Mouse (Mus musculus) embryo, embryonic 10 days (tissue): Measurements from ENCODE around the gene Gm28048.

Experiments
- DNase-seq: peaks from one replicate; pipeline ENCODE4 v3.0.0-alpha.2; 2015; ENCODE audit warnings: low spot score

Gene Gm28048

DNA sequence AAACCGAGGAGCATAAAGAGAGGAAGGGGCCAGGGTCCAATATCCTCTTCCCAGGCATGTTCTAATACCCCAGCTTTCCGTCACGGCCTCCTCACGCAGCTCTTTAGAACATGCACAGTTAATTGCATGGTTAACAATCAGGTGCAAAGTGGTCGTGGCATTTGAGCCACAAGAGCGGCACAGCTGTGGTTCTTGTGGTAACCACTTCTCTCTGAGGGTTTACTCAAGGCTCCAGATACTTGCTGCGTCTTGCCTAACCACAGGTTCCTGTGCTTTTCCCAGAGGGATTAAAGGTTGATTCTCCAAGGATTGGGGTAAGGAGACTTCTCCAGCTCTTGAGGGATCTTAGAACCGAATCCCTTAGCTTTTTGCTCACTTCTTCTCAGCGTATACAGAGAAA lies 90.6 kb downstream of the Gm28048 start:
- no peak for DNase-seq

DNA sequence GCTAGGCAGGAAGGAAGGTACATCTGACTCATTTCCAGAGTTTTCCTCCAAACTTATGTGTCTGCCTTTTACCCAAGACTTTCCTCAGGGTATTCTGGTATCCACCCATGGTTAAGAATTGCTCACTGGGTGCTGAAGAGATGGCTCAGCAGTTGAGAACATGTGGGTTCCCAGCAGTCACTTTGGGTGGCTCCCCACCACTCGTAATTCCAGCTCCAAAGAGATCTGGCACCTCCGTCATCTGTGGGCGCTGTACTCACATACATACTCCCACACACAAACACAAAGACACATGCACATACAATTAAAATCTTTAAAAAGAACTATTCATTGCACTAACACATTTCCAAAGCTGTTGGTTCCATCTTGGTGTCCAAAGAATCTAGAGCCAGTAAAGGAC lies 92.7 kb downstream of the Gm28048 start:
- no peak for DNase-seq

DNA sequence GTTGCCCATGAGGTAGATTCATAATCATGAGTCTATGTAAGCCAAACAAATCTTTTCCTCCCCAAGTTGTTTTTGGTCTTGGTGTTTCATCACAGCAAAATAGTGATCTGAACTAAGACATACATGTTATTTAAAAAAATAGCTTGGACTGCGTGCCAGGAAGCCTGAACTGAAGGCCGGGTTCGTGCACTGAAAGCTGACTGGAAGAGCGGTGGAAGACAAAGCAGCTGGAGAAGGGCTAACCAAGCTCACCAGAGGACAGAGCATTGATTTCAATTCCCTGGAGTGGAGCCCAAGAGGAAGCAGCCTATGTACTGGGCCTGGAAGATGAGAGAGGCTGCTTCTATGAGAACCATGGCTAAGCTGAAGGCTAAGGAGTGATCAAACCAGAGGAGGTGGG lies 94.9 kb downstream of the Gm28048 start:
- DNase-seq: no peak

DNA sequence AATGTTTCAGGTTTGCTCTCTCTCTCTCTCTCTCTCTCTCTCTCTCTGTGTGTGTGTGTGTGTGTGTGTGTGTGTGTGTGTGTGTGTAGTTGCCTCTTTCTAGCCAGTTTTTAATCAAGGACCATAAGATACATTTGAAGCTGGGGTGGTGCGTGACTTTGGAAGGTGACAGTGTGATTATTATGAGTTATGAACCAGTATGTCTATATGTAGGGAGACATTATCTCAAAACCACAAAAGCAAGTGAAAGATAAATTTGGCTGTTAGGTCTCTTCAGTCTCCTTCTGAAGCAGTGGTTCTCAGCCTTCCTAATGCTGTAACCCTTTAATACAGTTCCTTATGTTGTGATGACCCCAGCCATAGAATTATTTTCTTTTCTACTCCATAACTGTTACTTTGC lies 96.5 kb downstream of the Gm28048 start:
- no peak for DNase-seq

DNA sequence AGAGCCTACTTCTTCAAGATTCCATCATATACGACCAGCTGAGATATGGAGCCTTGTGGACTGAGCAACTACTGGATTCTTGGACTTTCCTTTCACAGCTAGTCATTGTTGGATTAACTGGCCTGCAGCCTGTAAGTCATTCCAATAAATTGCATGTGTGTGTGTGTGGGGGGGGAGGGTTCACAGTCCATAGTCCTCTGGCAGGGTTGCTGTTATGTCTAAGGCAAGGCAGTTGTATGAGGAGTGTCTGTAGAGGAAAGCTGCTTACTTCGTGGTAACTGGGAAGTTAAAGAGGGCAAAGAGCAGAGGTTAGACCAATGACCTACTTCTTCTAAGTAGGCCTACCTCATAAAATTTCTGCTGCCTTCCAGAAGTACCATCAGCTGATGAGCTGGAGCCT lies 98.2 kb downstream of the Gm28048 start:
- DNase-seq: no peak

GRCm38 (mm10) chr11:22882926-22883325 lies 99.0 kb downstream of the Gm28048 start:
- no peak for DNase-seq

GRCm38 (mm10) chr11:22880383-22881172 lies 101.3 kb downstream of the Gm28048 start:
- no peak for DNase-seq

- no peak for DNase-seq
Measured at GRCm38 (mm10) chr11:22879645-22880044, 102.2 kb downstream of the Gm28048 start.

GRCm38 (mm10) chr11:22876680-22877330 lies 105.1 kb downstream of the Gm28048 start:
- no peak for DNase-seq

DNA sequence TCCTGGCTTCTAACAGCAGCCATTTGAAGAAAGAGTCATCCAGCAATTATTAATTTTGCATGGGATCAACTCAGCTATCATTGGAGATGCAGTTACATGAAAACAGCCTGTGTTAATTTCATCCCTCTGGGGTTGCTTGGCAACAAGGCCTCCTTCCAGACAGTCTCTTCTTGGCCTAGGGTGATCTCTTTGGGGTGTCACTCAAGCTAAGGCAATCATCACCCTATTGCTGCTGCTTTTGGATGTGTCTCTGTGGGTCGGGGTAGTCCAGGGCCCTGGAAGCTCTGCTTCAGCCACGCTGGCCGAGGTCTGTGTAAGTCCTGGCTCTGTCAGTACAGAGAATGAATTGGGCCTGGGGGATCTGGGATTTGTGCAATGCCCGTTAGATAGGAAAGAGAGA lies 106.6 kb downstream of the Gm28048 start:
- no peak for DNase-seq

DNA sequence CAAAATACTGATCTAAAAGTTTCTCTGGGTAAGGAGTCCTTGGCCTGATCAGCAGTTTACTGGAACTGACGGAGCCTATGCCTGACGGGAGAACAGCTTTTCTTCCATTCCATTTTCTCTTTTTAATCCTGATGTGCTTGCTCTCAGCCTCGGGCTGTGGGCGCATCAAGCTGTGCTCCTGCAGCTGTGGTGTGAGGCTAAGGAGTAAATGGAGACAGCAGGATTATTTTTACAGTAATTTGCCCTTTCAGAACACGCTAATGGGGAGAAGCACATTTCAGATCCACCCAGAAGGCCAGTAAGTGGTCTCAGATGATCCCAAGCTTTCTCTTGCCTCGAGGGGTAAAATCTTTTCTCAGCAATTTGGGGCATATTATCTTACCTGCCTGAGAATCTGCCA lies 107.1 kb downstream of the Gm28048 start:
- no peak for DNase-seq

- DNase-seq: no peak
Measured at GRCm38 (mm10) chr11:22873383-22873782, 108.5 kb downstream of the Gm28048 start.

- DNase-seq: no peak
Measured at GRCm38 (mm10) chr11:22872307-22872680, 109.6 kb downstream of the Gm28048 start.

GRCm38 (mm10) chr11:22871628-22872306 lies 110.1 kb downstream of the Gm28048 start:
- no peak for DNase-seq

DNA sequence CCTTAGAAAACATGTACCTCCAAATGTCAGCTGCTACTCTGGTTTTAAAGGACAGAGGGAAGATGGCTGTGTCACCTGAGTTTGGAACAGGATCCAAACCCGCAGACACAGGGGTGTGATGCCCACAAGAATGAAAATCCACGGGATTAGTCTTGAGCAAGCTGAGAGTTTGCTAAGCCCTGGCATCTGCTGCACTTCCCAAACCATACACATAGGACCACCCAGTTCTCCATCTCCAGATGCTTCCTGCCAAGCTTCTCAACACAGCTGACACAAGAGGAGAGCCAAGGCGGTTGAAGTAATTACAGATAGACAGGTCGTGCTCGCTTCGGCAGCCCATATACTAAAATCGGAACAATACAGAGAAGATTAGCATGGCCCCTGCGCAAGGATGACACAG lies 113.3 kb downstream of the Gm28048 start:
- DNase-seq: no peak

DNA sequence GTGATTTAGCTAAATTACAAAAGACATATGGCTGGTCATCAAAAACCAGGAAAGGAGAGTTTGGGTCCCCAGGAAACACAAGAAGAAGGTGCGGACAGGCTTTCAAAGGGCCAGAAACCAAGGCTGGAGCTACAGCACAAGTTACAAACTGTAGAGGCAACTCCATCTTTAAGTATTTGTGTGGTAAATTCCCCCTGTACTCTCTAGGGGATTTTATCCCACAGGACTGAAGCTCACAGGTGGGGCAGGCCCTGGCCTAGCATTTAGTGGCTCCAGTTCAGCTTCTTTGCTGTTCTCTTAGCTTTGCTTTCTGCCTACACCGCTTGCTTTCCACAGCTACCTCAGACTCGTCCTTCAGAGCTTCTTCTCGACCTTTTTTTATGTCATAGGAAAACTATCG lies 114.2 kb downstream of the Gm28048 start:
- no peak for DNase-seq

DNA sequence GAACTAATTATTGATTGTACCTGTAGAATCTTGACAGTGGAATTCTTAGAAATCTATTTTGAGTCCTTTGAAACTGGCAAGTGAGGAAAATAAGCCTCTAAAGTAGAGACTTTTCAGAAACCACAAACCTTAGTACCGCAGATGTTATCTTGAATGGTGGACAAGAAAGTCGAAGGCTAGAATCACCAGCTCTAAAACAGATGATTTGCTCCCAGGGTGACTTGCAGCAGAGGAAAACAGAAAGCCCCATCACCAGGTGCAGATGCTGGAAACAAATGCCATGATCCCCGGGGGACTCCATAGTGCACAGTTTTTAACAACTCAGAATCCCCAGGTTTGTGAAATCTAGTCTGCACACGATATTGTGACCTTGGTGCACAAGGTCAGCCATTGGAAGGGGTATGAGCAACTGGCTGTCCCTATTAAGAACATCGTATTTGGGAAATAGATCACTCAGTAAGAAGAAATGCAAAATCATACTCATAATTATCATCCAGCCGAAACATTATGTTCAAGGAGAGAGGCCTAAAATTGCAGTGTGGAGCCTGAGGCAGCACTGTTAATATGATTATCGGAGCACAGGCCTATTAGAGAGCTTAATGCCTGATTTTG lies 116.1 kb downstream of the Gm28048 start:
- DNase-seq: no peak

DNA sequence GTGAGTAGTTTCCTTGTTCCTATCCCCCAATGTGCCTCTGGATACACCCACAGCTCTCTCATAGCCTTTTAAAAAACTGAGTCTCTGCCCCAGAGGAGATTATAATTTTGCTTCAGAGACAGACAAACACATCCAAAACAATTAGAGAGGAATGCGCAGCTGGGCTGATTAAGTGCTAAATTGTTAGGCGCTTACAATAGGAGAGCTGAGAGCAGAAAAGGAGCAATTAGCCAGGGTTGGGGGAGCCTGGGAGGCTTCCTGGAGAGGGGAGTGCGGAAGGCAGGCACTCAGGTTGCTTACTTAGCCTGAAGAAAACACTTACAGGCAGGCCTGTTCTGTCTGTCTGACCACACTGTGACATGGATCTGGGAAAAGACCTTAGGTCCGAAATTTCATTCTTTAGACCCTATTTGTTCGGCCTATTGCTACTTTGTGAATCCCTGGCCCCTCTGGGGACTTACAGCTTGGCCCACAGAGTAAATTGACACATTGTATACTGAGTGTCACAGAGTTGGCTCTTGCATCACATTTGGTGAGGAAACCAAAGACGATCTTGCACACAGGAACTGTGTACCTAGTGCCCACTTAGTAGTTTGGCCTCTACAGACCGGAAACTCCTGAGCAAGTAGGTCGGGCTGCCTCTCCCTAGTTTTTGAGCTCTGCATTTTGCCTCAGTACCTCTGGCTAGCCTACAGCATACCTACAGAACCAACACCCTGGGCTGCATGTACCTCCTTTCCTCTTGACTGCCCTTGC lies 117.4 kb downstream of the Gm28048 start:
- DNase-seq: no peak

DNA sequence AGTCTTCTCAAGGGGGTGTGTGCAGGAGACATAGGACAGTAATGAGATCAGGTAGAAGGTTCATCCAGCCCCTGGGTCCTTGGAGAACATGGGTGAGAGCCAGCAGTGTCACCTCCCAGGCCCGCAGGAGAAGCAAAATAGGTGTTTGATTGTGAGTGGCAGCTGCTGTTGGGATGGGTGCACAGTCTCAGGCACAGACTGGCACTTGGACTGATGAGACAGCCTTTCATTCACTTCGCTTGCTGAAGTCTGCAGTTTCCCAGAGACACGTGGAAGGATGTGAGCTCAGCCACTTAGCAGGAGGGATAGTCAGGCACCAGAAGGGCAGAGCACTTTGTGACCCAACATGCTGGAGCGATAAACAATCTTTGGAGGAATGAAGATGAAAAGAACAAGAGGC lies 118.3 kb downstream of the Gm28048 start:
- no peak for DNase-seq

DNA sequence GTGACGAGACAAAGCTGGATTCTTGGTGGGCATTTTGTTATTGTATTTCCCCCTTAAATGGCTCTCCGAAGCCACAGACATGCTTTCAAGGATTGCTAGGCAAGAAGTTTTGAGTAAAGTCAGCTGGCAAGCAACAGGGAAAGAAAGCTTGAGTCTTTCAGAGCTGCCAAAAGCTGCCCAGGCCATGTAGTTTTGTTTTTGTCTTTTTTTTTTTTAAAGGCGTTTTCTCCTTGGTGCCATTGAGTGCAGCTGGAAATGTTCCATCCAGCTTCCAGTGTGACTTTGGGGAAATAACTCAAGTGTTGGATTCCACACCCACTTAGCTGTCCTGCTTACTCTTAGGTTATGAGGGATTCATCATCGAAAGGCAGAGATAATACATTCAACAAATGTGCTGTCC lies 120.6 kb downstream of the Gm28048 start:
- DNase-seq: no peak

DNA sequence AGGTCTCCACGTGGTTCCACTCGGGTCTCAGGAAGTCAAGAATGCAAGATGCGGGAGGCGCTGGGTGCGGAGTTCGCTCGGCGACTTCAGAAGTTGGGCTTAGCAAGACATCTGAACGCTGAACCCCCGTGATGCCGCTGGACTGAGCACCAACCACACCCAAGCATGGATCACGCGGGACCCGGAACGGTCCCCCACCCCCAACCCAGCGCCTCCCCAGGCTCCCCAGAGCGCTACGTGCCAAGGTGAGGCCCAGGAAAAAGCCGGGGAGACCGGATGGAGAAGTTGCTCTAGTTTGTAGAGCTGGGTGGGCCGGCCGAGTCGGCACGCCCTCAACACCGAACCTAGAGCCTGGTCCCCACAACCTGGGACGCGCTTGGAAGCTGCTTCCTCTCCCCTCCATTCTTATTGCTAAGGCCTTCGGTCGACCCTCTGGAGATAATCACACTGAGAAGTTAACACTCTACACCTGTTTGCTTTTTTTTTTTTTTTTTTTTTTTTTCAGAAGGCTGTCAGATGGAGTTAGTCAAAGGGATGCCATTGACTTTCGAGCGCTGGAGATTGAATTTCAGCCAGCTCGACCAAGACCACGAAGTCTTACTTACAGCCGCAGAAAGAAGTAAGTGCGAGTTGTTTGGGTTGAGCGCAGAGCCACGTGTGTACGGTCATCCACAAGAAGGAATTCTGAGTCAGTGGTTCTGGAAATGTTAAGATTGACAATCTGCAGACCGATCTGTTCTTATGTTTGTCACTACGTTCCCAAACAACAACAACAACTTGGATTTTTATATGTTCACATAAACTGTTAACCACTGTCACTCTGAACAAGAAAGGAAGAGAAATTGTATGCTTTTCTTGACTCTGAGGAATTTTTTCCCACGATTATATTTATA lies 121.3 kb downstream of the Gm28048 start, which contains the start of gene B3gnt2:
TSS of gene B3gnt2 (minus strand) at position 627 of the 893 bp plus-strand sequence.
- DNase-seq: peak; percentile 48
